Mouse (Mus musculus): ENCODE measurements around the gene Pvr. TPM values are rescaled to one million over a fixed set of nuclear protein-coding genes. Genes with fewer than 3 reads are reported as not detected.

Gene Pvr
- total RNA-seq, 2 experiments from 2014 or later = 14.6 to 14.8 TPM

DNA sequence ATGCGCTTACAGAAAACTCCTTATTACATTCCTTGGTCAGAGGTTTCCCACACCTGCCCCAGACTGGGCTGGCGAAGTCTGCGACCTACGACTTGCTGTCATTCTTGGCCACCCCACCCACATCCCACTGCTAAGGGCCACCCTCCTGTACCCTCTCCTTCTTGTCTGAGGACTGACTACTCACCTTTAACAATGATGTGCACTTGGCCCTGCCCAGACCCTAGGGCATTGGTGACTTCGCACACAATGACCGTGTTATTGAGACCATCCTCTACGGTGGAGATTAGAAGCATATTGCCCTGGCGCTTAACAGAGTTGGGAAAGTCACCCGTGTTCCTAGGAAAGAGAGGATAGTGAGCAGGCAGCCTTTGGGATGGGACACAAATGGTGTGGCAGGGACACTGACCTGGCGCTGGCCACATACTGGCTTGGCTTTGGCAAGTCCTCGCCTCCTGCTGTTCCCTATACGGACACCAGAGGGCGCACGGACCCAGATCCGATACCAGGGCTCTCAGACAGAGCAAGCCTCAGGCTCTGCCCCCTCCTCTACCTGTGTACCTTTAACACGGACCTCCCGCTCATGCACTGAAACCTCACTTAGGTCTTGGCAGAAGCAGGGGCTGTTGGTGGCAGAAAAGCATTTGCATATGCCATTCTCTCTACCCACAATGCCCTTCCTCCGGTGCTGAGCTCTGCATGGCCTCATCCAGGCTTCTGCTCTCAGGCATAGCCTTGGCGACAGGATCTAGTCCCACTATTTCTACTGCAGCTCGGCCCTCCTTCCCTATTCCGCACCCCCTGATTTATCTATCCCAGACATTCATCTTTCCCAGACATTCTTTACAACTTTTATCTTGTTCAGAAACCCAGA is 10.3 kb downstream of the Pvr start:
- Histone ChIP-seq H3K27ac (no peak overlapping the region), H3K4me3 (no peak overlapping the region)
- intact Hi-C loops (cut with DNase I) = loop anchor here (1.0 kb wide), 1 partner anchor 46 kb away; no protein-coding TSS in a partner anchor
- TF ChIP-seq CTCF (IDR thresholded peaks at IDR 0.05) = peak; percentile 96
- DNase-seq (ENCODE audit: extremely low spot score in 1 of 2, low spot score in 2 of 2) = peak; percentile 75 to 82

DNA sequence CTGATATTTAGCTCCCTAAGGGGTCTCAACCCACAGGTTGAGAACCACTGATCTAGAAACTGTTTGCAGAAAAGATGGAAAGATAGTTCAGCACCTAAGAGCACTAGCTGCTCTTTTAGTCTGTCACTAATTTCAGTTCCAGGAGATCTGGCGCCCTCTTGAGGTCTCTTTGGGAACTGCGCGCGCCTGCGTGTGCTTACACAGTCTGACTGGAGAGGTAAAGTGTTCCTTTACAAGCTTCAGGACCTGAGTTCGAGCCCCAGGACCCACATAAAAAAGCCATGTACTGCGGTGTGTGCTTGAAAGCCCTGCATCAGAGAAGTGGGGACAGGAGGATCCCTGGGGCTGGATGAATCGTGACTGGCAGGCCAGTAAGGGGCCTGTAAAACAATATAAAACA is 31.1 kb downstream of the Pvr start:
- H3K4me3 ChIP-seq = no peak overlapping the region
- no peak overlapping the region for H3K27ac ChIP-seq
- intact Hi-C loops (cut with DNase I) = no loop called here
- no peak for DNase-seq (ENCODE audit: extremely low spot score in 1 of 2, low spot score in 2 of 2)
- peak; percentile 77 for TF ChIP-seq CTCF (IDR thresholded peaks at IDR 0.05)

DNA sequence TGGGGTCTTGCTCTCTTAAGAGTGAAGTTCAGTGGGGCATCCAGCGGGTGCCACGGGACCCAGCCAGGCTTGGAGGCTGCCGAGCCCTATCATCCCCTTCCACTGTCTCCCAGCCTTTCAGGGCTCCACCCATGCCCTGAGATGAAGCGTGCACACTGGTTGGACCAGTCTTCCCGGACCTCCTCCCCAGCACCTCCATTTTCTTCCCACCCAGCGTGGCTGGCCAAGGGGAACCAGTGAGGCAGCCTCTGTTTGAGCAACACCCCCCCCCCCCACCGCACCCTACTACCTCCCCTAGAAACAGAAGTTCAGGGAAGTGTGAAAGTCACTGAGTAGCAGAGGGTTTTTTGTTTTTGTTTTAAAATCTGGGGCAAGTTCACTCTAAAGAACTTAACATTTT is 33.1 kb downstream of the Pvr start, which contains the start of gene Ceacam19:
Gene Ceacam19 (minus strand): TSS at position 117 of the 400 bp plus-strand sequence.
- no peak for TF ChIP-seq CTCF (IDR thresholded peaks at IDR 0.05)
- intact Hi-C loops (cut with DNase I) = no loop called here
- DNase-seq (ENCODE audit: extremely low spot score in 1 of 2, low spot score in 2 of 2) = no peak
- H3K27ac ChIP-seq = no peak within 1 kb of the TSS
- H3K4me3 ChIP-seq = no peak within 1 kb of the TSS

DNA sequence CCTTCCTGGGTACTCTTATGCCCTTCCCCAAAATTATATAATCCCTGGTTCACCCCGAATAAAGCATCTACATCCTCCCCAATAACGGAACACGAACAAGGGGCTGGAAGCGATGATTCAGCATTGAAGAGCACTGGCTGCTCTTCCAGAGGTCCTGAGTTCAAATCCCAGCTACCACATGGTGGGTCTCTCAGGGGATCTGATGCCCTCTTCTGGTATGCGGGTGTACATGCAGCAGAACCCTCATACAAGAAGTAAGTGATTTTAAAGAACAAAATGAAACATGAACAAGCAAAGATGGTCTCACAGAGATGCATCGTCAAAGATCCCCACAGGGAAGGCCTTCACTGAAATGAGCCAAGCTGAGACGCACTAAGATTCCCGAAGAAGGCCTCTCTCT is 40.2 kb downstream of the Pvr start:
- intact Hi-C loops (cut with DNase I) = no loop called here
- Histone ChIP-seq H3K27ac (no peak overlapping the region), H3K4me3 (no peak overlapping the region)
- no peak for DNase-seq (ENCODE audit: extremely low spot score in 1 of 2, low spot score in 2 of 2)
- TF ChIP-seq CTCF (IDR thresholded peaks at IDR 0.05) = peak; percentile 27

DNA sequence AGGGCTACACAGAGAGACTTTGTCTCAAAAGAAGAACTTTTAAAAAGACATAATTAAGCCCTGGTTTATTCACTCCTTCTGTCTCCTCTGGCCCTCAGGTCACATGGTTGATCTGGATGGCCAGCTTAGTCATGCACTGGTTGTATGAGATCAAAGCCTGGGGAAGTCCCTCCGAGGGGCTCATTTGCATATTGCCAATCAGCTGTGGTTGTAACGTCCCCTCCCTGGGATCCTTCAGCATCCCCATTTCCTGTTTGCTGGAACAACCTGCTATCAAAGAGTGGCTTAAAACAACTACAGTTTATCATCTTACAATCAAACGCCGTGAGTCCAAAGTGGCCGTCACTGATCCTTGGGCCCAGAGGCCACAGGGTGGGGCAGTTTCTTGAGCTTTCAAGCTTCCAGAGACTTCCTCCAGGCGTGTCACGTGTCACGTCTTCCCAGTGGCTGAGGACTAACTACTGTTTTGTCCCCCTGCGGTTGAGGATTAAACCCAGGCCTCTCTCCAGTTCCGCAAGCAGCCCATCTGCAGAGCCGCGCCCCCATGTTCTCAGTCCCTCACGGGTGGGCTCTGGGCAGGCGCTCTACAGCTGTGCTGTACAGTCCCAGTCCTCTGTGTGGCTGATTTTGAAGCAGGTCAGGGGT is 44.1 kb downstream of the Pvr start:
- DNase-seq (ENCODE audit: extremely low spot score in 1 of 2, low spot score in 2 of 2) = no peak
- H3K4me3 ChIP-seq = no peak overlapping the region
- no peak for TF ChIP-seq CTCF (IDR thresholded peaks at IDR 0.05)
- no peak overlapping the region for H3K27ac ChIP-seq
- intact Hi-C loops (cut with DNase I) = no loop called here

DNA sequence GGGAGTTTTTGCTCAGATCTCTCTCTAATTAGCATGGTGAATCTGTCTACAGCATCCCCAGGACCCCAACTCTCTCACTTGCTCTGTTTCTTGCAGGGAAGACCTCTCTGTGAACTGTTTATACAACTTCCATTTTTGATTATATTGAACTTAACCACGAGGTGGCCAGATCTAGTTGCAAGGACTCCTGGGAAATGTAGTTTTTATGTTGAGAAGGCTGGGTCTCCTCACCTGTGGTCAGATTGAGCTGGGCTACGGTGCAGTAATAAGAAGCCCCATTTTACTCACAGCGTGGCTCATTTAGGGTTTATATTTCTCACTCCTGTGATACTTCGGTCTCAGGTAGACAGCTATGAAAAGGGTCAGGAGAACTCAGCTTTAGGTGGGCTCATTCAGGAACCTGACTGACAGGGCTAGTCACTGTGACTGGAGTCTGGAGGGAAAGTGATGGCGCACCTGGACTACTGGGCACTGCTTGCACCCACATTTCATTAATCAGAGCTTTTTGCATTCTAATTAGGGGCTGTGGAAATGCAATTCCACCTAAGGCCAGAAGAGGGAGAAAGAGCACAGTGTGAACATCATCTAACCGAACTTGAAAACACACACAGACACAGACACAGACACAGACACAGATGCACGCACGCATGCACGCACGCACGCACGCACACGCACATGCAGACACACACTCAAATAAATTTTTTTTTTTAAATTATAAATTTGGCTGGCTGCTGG is 44.8 kb downstream of the Pvr start:
- intact Hi-C loops (cut with DNase I) = no loop called here
- H3K27ac ChIP-seq = no peak overlapping the region
- TF ChIP-seq CTCF (IDR thresholded peaks at IDR 0.05) = peak; percentile 75
- DNase-seq (ENCODE audit: extremely low spot score in 1 of 2, low spot score in 2 of 2) = peak; percentile 26 to 40
- H3K4me3 ChIP-seq = no peak overlapping the region

DNA sequence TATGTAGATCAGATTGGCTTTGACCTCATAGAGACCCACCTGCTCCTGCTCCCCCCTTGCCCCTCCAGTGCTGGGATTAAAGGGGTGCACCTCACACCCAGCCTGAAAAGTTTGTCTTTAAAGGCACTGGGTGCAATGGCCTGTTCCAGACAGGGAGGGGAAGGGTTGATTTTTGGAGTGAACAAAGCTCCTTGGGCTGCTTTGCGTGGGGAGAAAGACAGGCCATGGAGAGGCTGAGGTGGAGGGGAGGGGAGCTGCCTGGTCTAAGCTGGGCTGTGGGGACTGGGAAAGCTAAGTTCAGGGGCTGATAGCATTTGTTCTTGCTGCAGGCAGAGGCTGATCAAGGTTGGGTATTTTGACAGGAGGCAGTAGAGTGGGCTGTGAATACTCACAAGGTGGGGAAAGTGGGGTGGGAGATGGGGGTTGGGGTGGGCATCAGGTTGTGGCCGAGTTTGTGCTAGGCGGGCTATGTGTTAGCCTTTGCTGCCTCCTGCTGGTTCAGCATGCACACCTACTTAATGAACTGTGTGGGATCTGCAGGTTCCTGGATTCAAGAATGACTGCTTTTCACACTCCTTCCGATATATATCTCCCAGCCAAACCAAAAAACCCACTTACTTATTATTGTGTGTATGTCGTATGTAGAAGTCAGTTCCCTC is 48.9 kb downstream of the Pvr start:
- no peak for DNase-seq (ENCODE audit: extremely low spot score in 1 of 2, low spot score in 2 of 2)

DNA sequence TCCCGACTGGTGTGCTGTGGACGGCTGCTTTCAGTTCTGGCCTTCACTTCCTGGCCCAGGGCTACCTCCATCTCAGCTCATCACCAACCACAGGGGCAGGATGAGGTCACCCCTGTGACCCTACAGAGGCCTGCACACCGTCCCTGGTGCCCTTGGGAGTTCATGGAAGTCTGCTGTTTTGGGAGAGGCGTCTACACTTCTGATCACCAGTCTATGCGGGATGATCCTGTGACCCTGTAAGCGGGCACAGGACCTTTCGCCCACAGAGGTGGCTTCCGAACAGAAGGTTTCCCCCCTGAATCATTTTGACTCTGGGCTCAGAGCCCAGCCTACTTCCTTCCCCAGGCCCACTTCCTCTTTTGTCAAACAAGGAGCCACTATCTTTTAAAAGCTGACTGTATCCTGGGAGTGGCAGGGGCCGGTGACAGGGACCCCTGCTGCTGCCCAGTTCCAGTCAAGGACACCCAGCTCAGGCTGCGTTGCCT is 49.8 kb downstream of the Pvr start:
- intact Hi-C loops (cut with DNase I) = no loop called here
- no peak for TF ChIP-seq CTCF (IDR thresholded peaks at IDR 0.05)
- Histone ChIP-seq H3K4me3 (no peak overlapping the region), H3K27ac (no peak overlapping the region)
- DNase-seq (ENCODE audit: extremely low spot score in 1 of 2, low spot score in 2 of 2) = no peak

More for the DNA sequence above, 48.9 kb downstream of the Pvr start:
- peak; percentile 50 for TF ChIP-seq CTCF (IDR thresholded peaks at IDR 0.05)
- intact Hi-C loops (cut with DNase I) = no loop called here
- Histone ChIP-seq H3K4me3 (no peak overlapping the region), H3K27ac (no peak overlapping the region)

DNA sequence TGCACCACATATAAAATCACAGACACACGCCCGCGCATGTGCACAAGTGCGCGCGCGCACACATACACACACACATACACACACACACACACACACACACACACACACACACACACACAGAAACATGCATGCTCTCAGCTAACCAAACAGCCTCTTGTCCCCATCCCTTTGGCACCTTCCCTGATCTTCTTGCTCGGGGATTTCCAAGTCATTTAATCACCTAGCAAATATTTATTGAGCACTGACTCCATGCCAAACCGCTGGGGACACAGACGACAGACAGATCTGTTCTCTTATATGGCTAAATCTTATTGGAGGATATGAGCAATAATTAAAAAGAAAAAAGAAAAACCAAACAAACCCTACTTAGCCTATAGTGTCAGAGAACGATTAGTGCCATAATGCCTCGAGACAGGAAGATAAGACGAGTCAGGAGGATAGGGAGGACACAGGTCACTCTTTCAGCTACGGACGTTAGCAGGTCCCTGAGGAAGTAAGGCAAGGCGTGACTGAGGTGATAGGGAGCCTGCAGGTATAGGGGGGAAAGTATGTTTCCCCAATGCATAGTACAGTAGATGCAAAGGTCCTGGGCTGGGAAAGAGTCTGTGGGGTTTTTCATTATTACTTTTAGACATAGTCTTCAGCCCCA is 53.1 kb downstream of the Pvr start:
- Histone ChIP-seq H3K4me3 (no peak overlapping the region), H3K27ac (no peak overlapping the region)
- no peak for TF ChIP-seq CTCF (IDR thresholded peaks at IDR 0.05)
- intact Hi-C loops (cut with DNase I) = no loop called here
- no peak for DNase-seq (ENCODE audit: extremely low spot score in 1 of 2, low spot score in 2 of 2)

DNA sequence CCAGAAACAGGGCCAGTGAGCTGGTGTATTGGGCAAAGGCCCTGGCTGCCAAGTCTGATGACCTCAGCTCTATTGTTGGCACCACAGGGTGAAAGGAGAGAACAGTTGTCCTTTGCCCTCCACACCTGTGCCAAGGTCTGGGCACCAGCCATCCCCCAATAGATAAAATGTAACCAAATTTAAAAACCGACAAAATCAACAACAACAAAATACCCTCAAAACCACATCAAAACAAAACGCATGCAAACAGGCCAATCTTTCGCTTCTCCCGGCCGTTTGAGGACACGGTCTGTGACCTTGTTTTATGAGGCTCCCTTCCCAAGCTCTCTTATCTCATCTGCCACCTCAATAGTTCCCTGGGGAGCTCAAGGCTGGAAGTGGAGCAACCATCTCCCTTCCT is 54.5 kb downstream of the Pvr start:
- DNase-seq (ENCODE audit: extremely low spot score in 1 of 2, low spot score in 2 of 2) = no peak
- intact Hi-C loops (cut with DNase I) = no loop called here
- TF ChIP-seq CTCF (IDR thresholded peaks at IDR 0.05) = no peak
- no peak overlapping the region for H3K27ac ChIP-seq
- no peak overlapping the region for H3K4me3 ChIP-seq

Data from left cerebral cortex, adult 2 months (tissue).